Mouse (Mus musculus) small intestine, adult 2 months (tissue): ENCODE measurements around the gene Asb1.

Experiments used
- CTCF ChIP-seq: fragments of 200-500 bp; IDR thresholded peaks from 2 replicates; pipeline ENCODE4 v1.5.1; 2012; ENCODE audit warnings: low read depth, mild to moderate bottlenecking, control low read depth, inconsistent platforms, low read length, moderate library complexity, mixed read lengths; ENCODE audit not compliant: insufficient replicate concordance, insufficient read length; ENCODE audit errors: extremely low read depth
- POLR2A ChIP-seq: fragments of 200-500 bp; IDR thresholded peaks from 2 replicates; pipeline ENCODE4 v1.6.1; 2012; ENCODE audit warnings: low read depth, mild to moderate bottlenecking, control low read depth, inconsistent platforms, low read length, moderate library complexity

DNA sequence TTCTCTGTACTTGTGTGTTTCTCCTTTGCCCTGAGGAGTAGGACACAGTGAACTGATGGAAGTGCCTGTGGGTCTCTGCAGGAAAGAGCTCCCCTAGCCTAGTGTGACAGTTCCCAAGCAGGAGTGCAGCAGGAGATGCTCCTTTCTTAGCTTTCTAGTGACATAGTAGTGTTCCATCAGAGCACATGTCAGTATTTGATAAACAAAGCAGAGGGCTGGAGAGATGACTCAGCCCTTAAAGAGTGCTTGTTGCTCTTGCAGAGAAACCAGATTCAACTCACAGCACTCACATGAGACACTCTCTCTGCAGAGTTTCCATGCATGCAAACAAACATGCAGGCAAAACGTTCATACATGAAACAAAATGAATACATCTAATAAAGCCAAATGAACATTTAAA lies 4.9 kb downstream of the Asb1 start:
- TF ChIP-seq CTCF (no peak), POLR2A (no peak)
